Mouse (Mus musculus) erythroblast, embryonic 14.5 days (primary cell): ENCODE measurements around the gene Iqcn.

Experiments used
- GATA1 ChIP-seq: IDR thresholded peaks from 2 replicates; pipeline ENCODE4 v1.6.1; 2012; ENCODE audit warnings: low read length, inconsistent platforms, mixed read lengths
- TAL1 ChIP-seq: IDR thresholded peaks from 3 replicates; pipeline ENCODE4 v1.6.1; 2012; ENCODE audit warnings: low read length, inconsistent platforms, mixed read lengths

- TF ChIP-seq TAL1, result no peak
- no peak for TF ChIP-seq GATA1
Observed at GRCm38 (mm10) chr8:70682692-70683091, 20.6 kb upstream of the Iqcn start.
